Mouse (Mus musculus) small intestine, adult 2 months (tissue): ENCODE results near the gene 6430628N08Rik. TPM values are rescaled to one million over a fixed set of nuclear protein-coding genes. Genes with fewer than 3 reads are reported as not detected.

Experiments used
- H3K27ac ChIP-seq: fragments of 200-500 bp; 2 replicates; pipeline ENCODE4 v1.5.1; 2012; ENCODE audit warnings: low read depth, low read length, control low read depth, inconsistent platforms; ENCODE audit not compliant: insufficient read depth
- H3K27me3 ChIP-seq: fragments of 200-500 bp; 2 replicates; pipeline ENCODE4 v1.6.1; 2012; ENCODE audit warnings: mild to moderate bottlenecking, moderate library complexity, low read length, inconsistent platforms; ENCODE audit not compliant: control insufficient read depth, insufficient read depth
- H3K36me3 ChIP-seq: fragments of 200-500 bp; 2 replicates; pipeline ENCODE4 v1.6.1; 2012; ENCODE audit warnings: mild to moderate bottlenecking, low read length, control low read depth, inconsistent platforms; ENCODE audit not compliant: control insufficient read depth, insufficient read depth
- H3K4me1 ChIP-seq: fragments of 200-500 bp; 2 replicates; pipeline ENCODE4 v1.6.1; 2012; ENCODE audit warnings: low read length, inconsistent platforms, mixed read lengths; ENCODE audit not compliant: control insufficient read depth, insufficient read depth, insufficient read length
- H3K4me3 ChIP-seq: fragments of 200-500 bp; 2 replicates; pipeline ENCODE4 v1.5.1; 2012; ENCODE audit warnings: low read depth, mild to moderate bottlenecking, control low read depth, inconsistent platforms, low read length, moderate library complexity
- CTCF ChIP-seq: fragments of 200-500 bp; IDR thresholded peaks from 2 replicates; pipeline ENCODE4 v1.5.1; 2012; ENCODE audit warnings: low read depth, mild to moderate bottlenecking, control low read depth, inconsistent platforms, low read length, moderate library complexity, mixed read lengths; ENCODE audit not compliant: insufficient replicate concordance, insufficient read length; ENCODE audit errors: extremely low read depth
- POLR2A ChIP-seq: fragments of 200-500 bp; IDR thresholded peaks from 2 replicates; pipeline ENCODE4 v1.6.1; 2012; ENCODE audit warnings: low read depth, mild to moderate bottlenecking, control low read depth, inconsistent platforms, low read length, moderate library complexity
- WGBS: fragments of 180-500 bp; shearing (Covaris S2); methylation state at CpG from one replicate; pipeline ENCODE4 v1.1.7; 2018; 5-methylcytosine and 5-hydroxymethylcytosine counted together
- polyA plus RNA-seq: library from polyadenylated mRNA; depleted of rRNA; stranded (reverse); fragments of >200 nt; gene quantifications from 2 replicates; pipeline ENCODE4 v1.2.3, GENCODE M21; 2012; rRNA removed

The 6430628N08Rik gene
- polyA plus RNA-seq, result not detected in 2 replicates

DNA sequence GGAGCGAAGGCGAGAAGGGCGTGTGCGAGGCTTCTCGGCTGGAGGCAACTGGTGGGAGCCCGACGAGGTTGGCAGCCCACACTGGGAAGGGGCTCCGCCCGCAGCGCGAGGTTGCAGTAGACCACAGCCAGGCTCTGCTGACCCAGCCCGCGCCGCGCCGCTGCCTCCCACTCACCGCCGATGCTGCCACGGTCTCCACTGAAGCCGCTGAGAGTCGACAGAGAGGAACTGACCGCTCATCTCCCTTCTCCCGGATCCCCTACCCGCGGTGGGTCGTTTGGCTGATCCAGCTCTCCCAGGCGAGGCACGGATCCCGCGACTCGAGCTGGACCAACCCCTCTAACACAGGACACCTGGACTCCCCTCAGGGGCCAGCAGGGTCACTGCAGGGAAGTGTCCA, at the start of gene 6430628N08Rik:
Gene 6430628N08Rik, plus strand, starts transcription at position 113 of the 400 bp plus-strand sequence.
- H3K27ac ChIP-seq, result no peak within 1 kb of the TSS
- TF ChIP-seq POLR2A (no peak), CTCF (no peak)
- H3K4me1 ChIP-seq, result peaks cover 2% of the 10 kb centered on the region; the same call in 1 of the 2 replicates
- 3% methylated on average over 31 of the region's 31 CpGs for WGBS
- peaks cover 17% of the 10 kb centered on the region for H3K27me3 ChIP-seq
- peak within 1 kb of the TSS; percentile 14; the same call in 1 of the 2 replicates for H3K4me3 ChIP-seq
- no peaks in the 10 kb centered on the region for H3K36me3 ChIP-seq

DNA sequence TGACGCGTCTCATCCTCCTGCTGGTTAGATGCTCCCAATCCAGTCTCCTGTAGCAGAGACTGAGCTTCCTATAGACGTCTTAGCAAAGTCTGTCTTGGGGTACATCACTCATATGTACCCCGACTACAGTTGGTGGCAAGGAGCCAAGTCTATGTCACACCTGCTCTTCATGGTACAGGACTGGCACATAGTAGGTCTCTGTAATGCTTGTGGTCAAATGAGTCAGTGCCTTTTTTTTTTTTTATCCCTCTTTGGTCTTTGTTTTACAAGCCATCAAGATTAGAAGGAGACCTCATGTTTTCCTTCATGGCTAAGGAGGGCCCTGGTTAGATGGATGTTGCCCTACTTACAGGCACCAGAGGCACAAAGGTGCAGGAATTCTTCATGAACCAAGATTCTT, 49.6 kb upstream of the 6430628N08Rik start:
- Histone ChIP-seq H3K4me1 (peaks cover 3% of the 10 kb centered on the region; the same call in 1 of the 2 replicates), H3K27me3 (no peaks in the 10 kb centered on the region), H3K4me3 (no peak overlapping the region), H3K36me3 (no peaks in the 10 kb centered on the region), H3K27ac (no peak overlapping the region)
- 81% methylated on average over 4 of the region's 4 CpGs for WGBS
- no peak for TF ChIP-seq POLR2A
- TF ChIP-seq CTCF, result no peak

DNA sequence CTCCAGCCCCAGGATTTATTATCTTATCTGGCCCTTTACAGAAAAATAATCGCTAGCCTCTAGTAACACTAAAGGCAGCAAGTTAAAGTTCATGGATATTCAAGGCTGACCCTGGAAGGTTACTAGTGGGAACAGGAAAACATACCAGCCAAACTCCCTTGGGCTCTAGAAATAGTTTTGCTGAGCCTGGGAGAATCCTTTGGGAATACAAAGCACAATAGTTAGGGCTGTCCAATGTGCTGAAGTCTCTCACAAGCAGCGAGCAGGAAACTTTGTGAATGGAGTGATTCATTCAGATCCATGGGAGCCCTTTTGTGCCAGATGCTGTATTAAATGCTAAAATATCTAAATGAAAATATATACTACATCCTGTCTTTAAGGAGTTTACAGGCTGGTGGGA, 43.8 kb upstream of the 6430628N08Rik start:
- WGBS, result 67% methylated on average over 2 of the region's 2 CpGs
- peaks cover 3% of the 10 kb centered on the region; the same call in 1 of the 2 replicates for H3K4me1 ChIP-seq
- TF ChIP-seq POLR2A, result no peak
- TF ChIP-seq CTCF, result no peak
- no peak overlapping the region for H3K4me3 ChIP-seq
- H3K36me3 ChIP-seq, result peaks cover 21% of the 10 kb centered on the region
- H3K27me3 ChIP-seq, result no peaks in the 10 kb centered on the region
- no peak overlapping the region for H3K27ac ChIP-seq

DNA sequence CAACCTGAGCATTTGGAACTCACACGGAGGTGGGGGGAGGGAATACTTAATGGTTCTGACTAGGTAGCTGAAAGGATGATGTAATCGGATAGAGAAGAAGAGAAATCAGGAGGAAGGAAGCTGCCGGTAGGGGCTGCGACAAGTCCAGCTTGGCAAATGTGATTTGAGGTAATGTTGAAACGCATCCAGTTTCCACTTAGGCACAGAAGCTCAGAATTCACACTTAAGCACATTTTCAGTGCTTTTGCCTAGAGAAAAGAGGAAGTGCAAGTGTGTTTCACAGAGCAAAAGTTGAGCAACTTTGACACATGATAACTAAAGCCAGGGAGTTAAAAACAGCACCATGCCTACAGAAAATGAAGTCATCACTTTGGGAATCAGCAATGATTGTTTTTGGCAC, 43.1 kb upstream of the 6430628N08Rik start:
- TF ChIP-seq CTCF, result no peak
- Histone ChIP-seq H3K27me3 (no peaks in the 10 kb centered on the region), H3K4me1 (peaks cover 3% of the 10 kb centered on the region; the same call in 1 of the 2 replicates), H3K27ac (no peak overlapping the region), H3K4me3 (no peak overlapping the region), H3K36me3 (peaks cover 23% of the 10 kb centered on the region)
- 57% methylated on average over 5 of the region's 5 CpGs for WGBS

DNA sequence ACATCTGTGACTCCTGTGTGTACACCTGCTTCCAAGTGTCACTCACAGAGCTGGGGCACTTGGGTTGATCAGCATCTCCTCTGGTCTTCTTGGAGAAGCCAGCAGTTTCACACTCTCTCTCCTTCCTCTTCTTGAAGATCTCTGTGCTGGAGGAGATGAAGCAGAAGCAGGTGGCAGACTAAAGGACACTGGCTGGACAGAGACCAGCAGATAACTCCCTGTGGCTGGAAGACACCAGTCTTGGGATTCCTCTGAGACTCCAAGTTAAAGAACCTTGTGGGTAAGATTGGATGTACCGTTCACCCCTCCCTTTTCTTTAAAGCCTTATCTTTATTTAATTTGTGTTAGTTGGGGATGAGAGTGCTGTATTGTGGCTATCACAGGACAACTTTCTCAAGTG, 42.4 kb upstream of the 6430628N08Rik start:
- no peak overlapping the region for H3K27ac ChIP-seq
- H3K4me1 ChIP-seq, result peaks cover 3% of the 10 kb centered on the region; the same call in 1 of the 2 replicates
- no peak for TF ChIP-seq POLR2A
- no peak for TF ChIP-seq CTCF
- peaks cover 25% of the 10 kb centered on the region for H3K36me3 ChIP-seq
- no peak overlapping the region for H3K4me3 ChIP-seq
- WGBS, result 95% methylated on average over 1 of the region's 1 CpGs
- no peaks in the 10 kb centered on the region for H3K27me3 ChIP-seq

DNA sequence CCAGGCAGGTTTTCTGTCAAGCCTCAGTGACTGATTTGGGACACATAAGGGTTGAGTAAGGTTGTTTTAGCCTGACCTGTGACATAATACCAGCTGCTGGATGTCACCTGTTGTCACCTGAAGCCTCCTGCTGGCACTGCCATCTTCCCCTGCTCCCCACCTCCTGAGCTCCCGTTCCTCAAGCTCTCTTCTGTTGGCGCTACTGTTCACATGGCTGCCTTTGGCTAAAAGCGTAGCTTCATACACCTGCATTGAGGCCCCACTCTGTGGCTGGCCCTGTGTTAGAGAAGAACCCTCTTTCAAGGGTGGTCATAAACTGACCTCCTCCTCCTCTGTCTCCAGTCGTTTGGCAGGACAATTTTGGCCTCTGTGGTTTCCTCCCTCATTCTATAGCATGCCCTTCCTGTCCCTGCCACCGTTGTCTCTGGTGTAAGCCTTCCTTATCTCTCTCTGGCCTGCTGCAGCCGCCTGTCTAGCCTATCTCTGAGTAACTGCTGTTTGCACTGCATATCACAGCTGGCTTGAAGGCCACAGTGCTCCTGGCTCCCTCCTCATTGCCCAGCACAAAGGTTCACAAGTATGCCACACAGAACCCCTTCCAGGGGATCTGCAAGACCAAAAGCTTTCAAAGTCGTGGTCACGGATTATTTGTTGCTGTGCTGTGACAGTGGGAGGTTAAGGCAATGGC, 41.3 kb upstream of the 6430628N08Rik start:
- no peak overlapping the region for H3K4me3 ChIP-seq
- peaks cover 3% of the 10 kb centered on the region; the same call in 1 of the 2 replicates for H3K4me1 ChIP-seq
- H3K27ac ChIP-seq, result no peak overlapping the region
- no peaks in the 10 kb centered on the region for H3K27me3 ChIP-seq
- 40% methylated on average over 8 of the region's 8 CpGs for WGBS
- no peak for TF ChIP-seq CTCF
- no peak for TF ChIP-seq POLR2A
- peaks cover 26% of the 10 kb centered on the region for H3K36me3 ChIP-seq

DNA sequence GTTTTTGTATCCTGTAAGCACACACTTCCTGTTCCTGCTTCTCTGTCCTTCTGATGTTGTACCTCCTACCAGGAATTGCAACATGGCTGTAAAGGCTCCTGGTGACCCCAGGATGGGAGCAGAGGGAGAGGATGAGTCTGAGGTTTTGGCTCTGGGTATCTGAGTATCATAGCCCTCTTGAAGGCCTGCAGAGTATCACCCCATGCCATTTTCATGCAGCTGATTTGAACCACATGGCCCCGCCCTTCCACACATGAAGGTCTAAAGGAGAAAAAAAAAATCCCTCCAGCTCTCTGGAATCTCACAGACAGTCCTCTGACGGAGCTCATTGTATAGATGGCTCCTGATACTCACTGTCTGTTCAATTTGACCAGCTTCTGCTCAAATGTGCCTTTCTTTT, 40.4 kb upstream of the 6430628N08Rik start:
- TF ChIP-seq CTCF (no peak), POLR2A (no peak)
- Histone ChIP-seq H3K27ac (no peak overlapping the region), H3K4me1 (peaks cover 3% of the 10 kb centered on the region; the same call in 1 of the 2 replicates), H3K36me3 (peaks cover 26% of the 10 kb centered on the region), H3K27me3 (no peaks in the 10 kb centered on the region), H3K4me3 (no peak overlapping the region)
- 69% methylated on average over 2 of the region's 2 CpGs for WGBS
